Mouse (Mus musculus) midbrain, embryonic 14.5 days (tissue): ENCODE results near the gene Rabif. TPM values are rescaled to one million over a fixed set of nuclear protein-coding genes. Genes with fewer than 3 reads are reported as not detected.
A peak's percentile ranks its signal among the peaks of the same experiment; 100 is the strongest.

Experiments used
- ATAC-seq: fragments of 200-750 bp; cut with Nextera tagmentation; 2 replicates; pipeline ENCODE4 v1.8.0; 2017; ENCODE audit warnings: moderate number of reproducible peaks, moderate library complexity; ENCODE audit not compliant: low FRiP score, low TSS enrichment
- DNase-seq: peaks from one replicate; pipeline ENCODE4 v3.0.0-alpha.2; 2015
- H3K27ac ChIP-seq: fragments of 300-500 bp; sonication (generic); replicated peaks from 2 replicates; pipeline ENCODE4 v1.5.1; 2014; ENCODE audit warnings: mild to moderate bottlenecking, low read depth, low read length, moderate library complexity
- H3K27me3 ChIP-seq: fragments of 300-500 bp; sonication (generic); 2 replicates; pipeline ENCODE4 v1.6.1; 2014; ENCODE audit warnings: low read length, control low read depth, mixed read lengths; ENCODE audit not compliant: control insufficient read depth, insufficient read depth
- H3K36me3 ChIP-seq: fragments of 300-500 bp; sonication (generic); 2 replicates; pipeline ENCODE4 v1.6.1; 2014; ENCODE audit warnings: low read length, control low read depth; ENCODE audit not compliant: control insufficient read depth, insufficient read depth
- H3K4me1 ChIP-seq: fragments of 300-500 bp; sonication (generic); 2 replicates; pipeline ENCODE4 v1.6.1; 2014; ENCODE audit warnings: mild to moderate bottlenecking, antibody characterized with exemption, low read length, control low read depth; ENCODE audit not compliant: control insufficient read depth, insufficient read depth
- H3K4me2 ChIP-seq: fragments of 300-500 bp; sonication (generic); 2 replicates; pipeline ENCODE4 v1.6.1; 2014; ENCODE audit warnings: mild to moderate bottlenecking, low read length, moderate library complexity
- H3K4me3 ChIP-seq: fragments of 300-500 bp; sonication (generic); replicated peaks from 2 replicates; pipeline ENCODE4 v1.5.1; 2014; ENCODE audit warnings: low read depth, low read length
- H3K9ac ChIP-seq: fragments of 300-500 bp; sonication (generic); replicated peaks from 2 replicates; pipeline ENCODE4 v1.6.1; 2014; ENCODE audit warnings: mild to moderate bottlenecking, low read length, moderate library complexity
- H3K9me3 ChIP-seq: fragments of 300-500 bp; sonication (generic); 2 replicates; pipeline ENCODE4 v1.6.1; 2016; ENCODE audit warnings: low read length, control low read depth, mixed read lengths; ENCODE audit not compliant: control insufficient read depth
- WGBS: fragments of 180-500 bp; shearing (Covaris S2); extraction: QIAGEN DNeasy Blood & Tissue Kit; methylation state at CpG from one replicate; pipeline ENCODE4 v1.1.7; 2014; 5-methylcytosine and 5-hydroxymethylcytosine counted together
- polyA plus RNA-seq: library from polyadenylated mRNA; unstranded; fragments of >200 nt; fragmentation: Nextera tagmentation; extraction: Ambion mirVana; gene quantifications from 2 replicates; pipeline ENCODE4 v1.2.1, GENCODE M21; 2014

Rabif gene
- polyA plus RNA-seq, 1 experiment from 2014 or later: 75.3 TPM

- peaks cover 10% of the 10 kb centered on the region; the same call in 1 of the 2 replicates for H3K4me1 ChIP-seq
- peaks cover 36% of the 10 kb centered on the region for H3K36me3 ChIP-seq
- WGBS: 93% methylated on average over 1 of the region's 1 CpGs
- DNase-seq: no peak
- no peak overlapping the region for H3K9ac ChIP-seq
- H3K4me3 ChIP-seq: no peak overlapping the region
- no peak overlapping the region for H3K4me2 ChIP-seq
- no peak for ATAC-seq
- H3K27ac ChIP-seq: no peak overlapping the region
- no peaks in the 10 kb centered on the region for H3K9me3 ChIP-seq
- no peaks in the 10 kb centered on the region for H3K27me3 ChIP-seq
Measured at GRCm38 (mm10) chr1:134460294-134461284, 33.9 kb upstream of the Rabif start.

- no peaks in the 10 kb centered on the region for H3K9me3 ChIP-seq
- DNase-seq (no peak), ATAC-seq (no peak)
- H3K4me1 ChIP-seq: no peaks in the 10 kb centered on the region
- H3K9ac ChIP-seq: no peak overlapping the region
- no peak overlapping the region for H3K4me3 ChIP-seq
- no peak overlapping the region for H3K27ac ChIP-seq
- 98% methylated on average over 2 of the region's 2 CpGs for WGBS
- no peak overlapping the region for H3K4me2 ChIP-seq
- H3K36me3 ChIP-seq: peaks cover 63% of the 10 kb centered on the region
- no peaks in the 10 kb centered on the region for H3K27me3 ChIP-seq
Measured at GRCm38 (mm10) chr1:134484623-134485022, 9.8 kb upstream of the Rabif start.

- H3K36me3 ChIP-seq: peaks cover 39% of the 10 kb centered on the region
- H3K4me1 ChIP-seq: peaks cover 5% of the 10 kb centered on the region; the same call in 1 of the 2 replicates
- H3K9me3 ChIP-seq: no peaks in the 10 kb centered on the region
- ATAC-seq (no peak), DNase-seq (no peak)
- H3K27me3 ChIP-seq: no peaks in the 10 kb centered on the region
- no peak overlapping the region for H3K27ac ChIP-seq
- H3K9ac ChIP-seq: no peak overlapping the region
- no peak overlapping the region for H3K4me3 ChIP-seq
- no peak overlapping the region for H3K4me2 ChIP-seq
- 96% methylated on average over 6 of the region's 6 CpGs for WGBS
Measured at GRCm38 (mm10) chr1:134490903-134491801, 3.3 kb upstream of the Rabif start.

DNA sequence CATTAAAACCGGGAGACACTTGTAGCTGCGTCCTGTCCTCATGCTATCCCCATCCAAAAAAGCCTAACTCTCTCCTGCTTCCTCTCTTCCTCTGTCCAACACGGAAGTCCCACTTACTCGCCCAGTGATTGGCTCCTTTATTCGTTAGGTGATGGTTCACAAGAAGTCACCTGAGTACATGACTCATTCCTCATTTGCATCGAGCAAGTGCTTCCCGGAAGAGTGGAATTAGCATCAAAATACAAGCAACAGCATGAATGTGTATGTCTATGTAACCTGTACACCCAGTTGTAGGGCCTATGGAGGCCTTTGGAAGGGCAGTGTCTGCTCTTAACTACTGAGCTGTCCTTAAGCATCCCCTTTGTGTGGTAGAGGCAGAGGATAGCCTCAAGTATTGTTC lies 2.2 kb upstream of the Rabif start:
- Histone ChIP-seq H3K27me3 (no peaks in the 10 kb centered on the region), H3K36me3 (peaks cover 31% of the 10 kb centered on the region), H3K27ac (no peak overlapping the region), H3K9me3 (no peaks in the 10 kb centered on the region), H3K4me2 (no peak overlapping the region), H3K9ac (no peak overlapping the region), H3K4me1 (peaks cover 5% of the 10 kb centered on the region; the same call in 1 of the 2 replicates), H3K4me3 (no peak overlapping the region)
- DNase-seq (no peak), ATAC-seq (no peak)
- 75% methylated on average over 7 of the region's 7 CpGs for WGBS

- peaks cover 22% of the 10 kb centered on the region for H3K36me3 ChIP-seq
- H3K4me3 ChIP-seq: no peak overlapping the region
- H3K4me1 ChIP-seq: peaks cover 5% of the 10 kb centered on the region; the same call in 1 of the 2 replicates
- H3K27ac ChIP-seq: no peak overlapping the region
- 83% methylated on average over 2 of the region's 2 CpGs for WGBS
- H3K9ac ChIP-seq: no peak overlapping the region
- DNase-seq (no peak), ATAC-seq (no peak)
- no peak overlapping the region; the same call in 1 of the 2 replicates for H3K4me2 ChIP-seq
- no peaks in the 10 kb centered on the region for H3K9me3 ChIP-seq
- H3K27me3 ChIP-seq: no peaks in the 10 kb centered on the region
Measured at GRCm38 (mm10) chr1:134493496-134493895, 952 bp upstream of the Rabif start.

DNA sequence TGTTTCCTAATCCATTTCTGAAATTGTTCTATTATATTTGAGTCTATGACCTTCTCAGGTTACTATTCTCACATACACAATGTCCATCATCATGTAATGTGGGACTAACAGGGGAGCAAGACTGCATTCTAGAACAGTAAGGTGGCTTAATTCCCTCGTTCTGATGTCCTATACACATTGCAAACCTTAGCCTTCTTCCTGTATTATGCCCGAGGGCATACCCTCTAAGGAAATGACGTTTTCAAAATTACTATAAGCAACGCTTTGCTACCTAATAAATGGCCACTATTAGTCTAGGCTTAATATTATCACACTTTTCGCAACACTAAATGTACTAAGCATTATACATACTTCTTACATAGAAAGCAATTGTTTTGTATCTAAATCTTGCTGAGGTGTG lies 492 bp upstream of the Rabif start:
- Histone ChIP-seq H3K4me2 (peak overlapping the region; percentile 71), H3K4me3 (peak overlapping the region; percentile 73), H3K27me3 (no peaks in the 10 kb centered on the region), H3K27ac (peak overlapping the region; percentile 70), H3K4me1 (peaks cover 5% of the 10 kb centered on the region; the same call in 1 of the 2 replicates), H3K9ac (peak overlapping the region; percentile 67), H3K9me3 (no peaks in the 10 kb centered on the region), H3K36me3 (peaks cover 18% of the 10 kb centered on the region)
- DNase-seq (peak; percentile 58), ATAC-seq (no peak)
- 22% methylated on average over 5 of the region's 5 CpGs for WGBS

DNA sequence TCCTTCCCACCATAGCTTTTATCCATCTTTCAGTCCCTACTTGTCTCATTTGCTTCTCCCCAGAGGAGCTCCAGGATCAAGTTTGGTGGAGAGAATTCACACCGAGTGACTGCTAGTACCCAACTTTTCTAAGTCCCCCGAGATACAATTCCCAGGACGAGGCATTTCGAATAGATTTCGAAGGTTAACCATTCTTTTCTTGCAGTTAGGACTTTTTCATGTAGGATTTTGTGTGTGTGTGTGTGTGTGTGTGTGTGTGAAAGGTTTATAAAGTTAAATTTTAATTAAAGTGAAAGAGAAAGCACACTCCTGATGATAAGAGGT lies 730 bp downstream of the Rabif start:
- ATAC-seq: no peak
- Histone ChIP-seq H3K27me3 (no peaks in the 10 kb centered on the region), H3K9me3 (no peaks in the 10 kb centered on the region), H3K4me2 (peak overlapping the region; percentile 71), H3K27ac (peak overlapping the region; percentile 93; the same call in 1 of the 2 replicates), H3K4me1 (peaks cover 5% of the 10 kb centered on the region; the same call in 1 of the 2 replicates), H3K4me3 (peak overlapping the region; percentile 73), H3K36me3 (peaks cover 6% of the 10 kb centered on the region; the same call in 1 of the 2 replicates), H3K9ac (peak overlapping the region; percentile 67)
- 24% methylated on average over 5 of the region's 5 CpGs for WGBS
- no peak for DNase-seq

DNA sequence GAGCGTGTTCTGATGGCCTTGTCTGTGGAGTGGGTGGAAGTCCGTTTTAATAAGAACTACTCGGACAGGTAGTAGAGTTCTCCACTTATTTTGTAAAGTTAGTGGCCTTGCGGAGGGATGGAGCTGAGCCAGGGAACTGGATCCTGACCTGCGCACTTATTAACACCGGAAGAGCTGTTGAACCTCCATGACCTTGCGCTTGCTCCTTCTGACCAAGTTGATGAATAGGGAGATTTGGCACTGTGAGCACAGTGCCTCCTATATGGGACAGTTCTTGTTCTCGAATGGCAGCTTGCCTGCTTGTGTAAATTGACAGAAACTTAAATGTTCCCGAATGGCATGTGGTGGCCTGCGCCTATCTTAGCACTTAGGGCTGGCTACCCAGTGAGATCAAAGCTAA lies 1.5 kb downstream of the Rabif start:
- DNase-seq (no peak), ATAC-seq (no peak)
- Histone ChIP-seq H3K4me3 (no peak overlapping the region), H3K27me3 (no peaks in the 10 kb centered on the region), H3K9ac (no peak overlapping the region), H3K27ac (no peak overlapping the region), H3K4me1 (peaks cover 5% of the 10 kb centered on the region; the same call in 1 of the 2 replicates), H3K36me3 (0 out of 2 replicates have a peak, but pooled peaks cover 4% of the 10 kb centered on the region), H3K9me3 (no peaks in the 10 kb centered on the region), H3K4me2 (peak overlapping the region; percentile 71)
- 93% methylated on average over 10 of the region's 10 CpGs for WGBS
